Mouse (Mus musculus) liver, embryonic 11.5 days (tissue): ENCODE measurements around the gene Naa80. TPM values are rescaled to one million over a fixed set of nuclear protein-coding genes. Genes with fewer than 3 reads are reported as not detected.
A peak's percentile ranks its signal among the peaks of the same experiment; 100 is the strongest.

ENCODE experiments used
- ATAC-seq: fragments of 200-750 bp; cut with Nextera tagmentation; replicated peaks from 2 replicates; pipeline ENCODE4 v1.8.0; 2017; ENCODE audit warnings: moderate number of reproducible peaks, mild to moderate bottlenecking, moderate TSS enrichment, moderate library complexity; ENCODE audit not compliant: low FRiP score
- DNase-seq: peaks from one replicate; pipeline ENCODE4 v3.0.0-alpha.2; 2017; ENCODE audit warnings: low spot score
- H3K27ac ChIP-seq: fragments of 300-500 bp; sonication (generic); 2 replicates; pipeline ENCODE4 v1.5.1; 2014; ENCODE audit warnings: mild to moderate bottlenecking, low read depth, low read length, control low read depth
- H3K27me3 ChIP-seq: fragments of 300-500 bp; sonication (generic); replicated peaks from 2 replicates; pipeline ENCODE4 v1.6.1; 2014; ENCODE audit warnings: low read length, mixed read lengths; ENCODE audit not compliant: control insufficient read depth, insufficient read depth
- H3K36me3 ChIP-seq: fragments of 300-500 bp; sonication (generic); 2 replicates; pipeline ENCODE4 v1.6.1; 2014; ENCODE audit warnings: mild to moderate bottlenecking, low read length, moderate library complexity, mixed read lengths; ENCODE audit not compliant: control insufficient read depth, insufficient read depth
- H3K4me1 ChIP-seq: fragments of 300-500 bp; sonication (generic); replicated peaks from 2 replicates; pipeline ENCODE4 v1.6.1; 2014; ENCODE audit warnings: low read length, mixed read lengths; ENCODE audit not compliant: control insufficient read depth, insufficient read depth
- H3K4me2 ChIP-seq: fragments of 300-500 bp; sonication (generic); 2 replicates; pipeline ENCODE4 v1.6.1; 2014; ENCODE audit warnings: mild to moderate bottlenecking, control low read depth, moderate library complexity
- H3K4me3 ChIP-seq: fragments of 300-500 bp; sonication (generic); 2 replicates; pipeline ENCODE4 v1.5.1; 2014; ENCODE audit warnings: low read depth, low read length, control low read depth
- H3K9ac ChIP-seq: fragments of 300-500 bp; sonication (generic); 2 replicates; pipeline ENCODE4 v1.6.1; 2014; ENCODE audit warnings: low read depth, low read length, control low read depth
- H3K9me3 ChIP-seq: fragments of 300-500 bp; sonication (generic); 2 replicates; pipeline ENCODE4 v1.6.1; 2016; ENCODE audit warnings: low read length, inconsistent platforms, mixed read lengths; ENCODE audit not compliant: control insufficient read depth
- WGBS: fragments of 180-500 bp; shearing (Covaris S2); extraction: QIAGEN DNeasy Blood & Tissue Kit; methylation state at CpG from one replicate; pipeline ENCODE4 v1.1.7; 2014; 5-methylcytosine and 5-hydroxymethylcytosine counted together
- polyA plus RNA-seq: library from polyadenylated mRNA; unstranded; fragments of >200 nt; fragmentation: Nextera tagmentation; extraction: Ambion mirVana; gene quantifications from 2 replicates; pipeline ENCODE4 v1.2.1, GENCODE M21; 2014

Naa80 gene
- polyA plus RNA-seq, 1 experiment from 2014 or later: 20.7 TPM

DNA sequence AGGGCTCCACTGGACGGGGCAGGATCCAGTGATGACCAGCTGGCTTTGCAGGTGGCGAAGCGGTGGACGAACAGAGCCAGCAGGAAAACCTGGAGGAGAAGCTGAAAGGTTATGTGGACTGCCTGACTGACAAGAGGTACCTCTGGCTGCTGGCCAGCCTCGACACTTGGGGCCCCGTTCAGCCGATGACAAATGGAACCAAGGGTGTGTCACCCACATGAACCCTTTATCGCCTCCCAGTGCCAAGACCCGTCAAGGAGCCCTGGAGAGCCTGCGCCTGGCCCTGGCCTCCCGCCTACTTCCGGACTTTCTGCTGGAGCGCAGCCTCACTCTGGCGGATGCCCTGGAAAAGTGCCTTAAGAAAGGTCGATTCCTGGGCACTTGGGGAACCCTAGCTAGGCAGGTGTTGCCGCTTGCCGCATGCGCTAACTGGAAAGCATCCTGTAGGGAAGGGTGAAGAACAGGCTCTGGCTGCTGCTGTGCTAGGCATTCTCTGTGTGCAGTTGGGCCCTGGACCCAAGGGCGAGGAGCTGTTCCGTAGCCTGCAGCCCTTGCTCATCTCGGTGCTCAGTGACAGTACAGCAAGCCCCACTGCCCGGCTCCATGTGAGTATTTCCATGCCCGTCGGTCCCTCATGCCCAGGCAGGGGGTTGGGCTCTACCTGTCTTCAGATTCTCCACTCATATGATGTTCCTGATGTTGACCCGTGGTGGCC is 11.5 kb downstream of the Naa80 start:
- 82% methylated on average over 25 of the region's 25 CpGs for WGBS
- H3K27me3 ChIP-seq: no peaks in the 10 kb centered on the region
- peaks cover 31% of the 10 kb centered on the region for H3K4me1 ChIP-seq
- H3K36me3 ChIP-seq: peaks cover 50% of the 10 kb centered on the region
- H3K9ac ChIP-seq: peak overlapping the region; percentile 96
- ATAC-seq (no peak), DNase-seq (no peak)
- H3K4me3 ChIP-seq: peak overlapping the region; percentile 91
- no peaks in the 10 kb centered on the region for H3K9me3 ChIP-seq
- H3K4me2 ChIP-seq: peak overlapping the region; percentile 83
- H3K27ac ChIP-seq: peak overlapping the region; percentile 98

DNA sequence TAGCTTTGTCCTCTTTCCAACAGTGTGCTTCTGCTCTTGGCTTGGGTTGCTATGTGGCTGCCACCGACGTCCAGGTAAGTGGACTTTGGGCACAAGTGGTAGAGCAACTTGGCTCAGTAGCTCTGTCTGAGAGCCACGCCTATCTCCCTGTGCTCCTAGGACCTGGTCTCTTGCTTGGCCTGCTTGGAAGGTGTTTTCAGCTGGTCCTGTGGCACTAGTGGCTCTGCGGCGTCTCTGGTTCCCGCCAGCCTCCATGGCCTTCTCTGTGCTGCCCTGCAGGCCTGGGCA is 12.0 kb downstream of the Naa80 start:
- peak overlapping the region; percentile 26; the same call in 1 of the 2 replicates for H3K9ac ChIP-seq
- peaks cover 50% of the 10 kb centered on the region for H3K36me3 ChIP-seq
- 94% methylated on average over 6 of the region's 6 CpGs for WGBS
- peak overlapping the region; percentile 91 for H3K4me3 ChIP-seq
- no peak for DNase-seq
- peaks cover 31% of the 10 kb centered on the region for H3K4me1 ChIP-seq
- no peaks in the 10 kb centered on the region for H3K27me3 ChIP-seq
- no peaks in the 10 kb centered on the region for H3K9me3 ChIP-seq
- H3K4me2 ChIP-seq: peak overlapping the region; percentile 83
- H3K27ac ChIP-seq: no peak overlapping the region
- ATAC-seq: no peak

DNA sequence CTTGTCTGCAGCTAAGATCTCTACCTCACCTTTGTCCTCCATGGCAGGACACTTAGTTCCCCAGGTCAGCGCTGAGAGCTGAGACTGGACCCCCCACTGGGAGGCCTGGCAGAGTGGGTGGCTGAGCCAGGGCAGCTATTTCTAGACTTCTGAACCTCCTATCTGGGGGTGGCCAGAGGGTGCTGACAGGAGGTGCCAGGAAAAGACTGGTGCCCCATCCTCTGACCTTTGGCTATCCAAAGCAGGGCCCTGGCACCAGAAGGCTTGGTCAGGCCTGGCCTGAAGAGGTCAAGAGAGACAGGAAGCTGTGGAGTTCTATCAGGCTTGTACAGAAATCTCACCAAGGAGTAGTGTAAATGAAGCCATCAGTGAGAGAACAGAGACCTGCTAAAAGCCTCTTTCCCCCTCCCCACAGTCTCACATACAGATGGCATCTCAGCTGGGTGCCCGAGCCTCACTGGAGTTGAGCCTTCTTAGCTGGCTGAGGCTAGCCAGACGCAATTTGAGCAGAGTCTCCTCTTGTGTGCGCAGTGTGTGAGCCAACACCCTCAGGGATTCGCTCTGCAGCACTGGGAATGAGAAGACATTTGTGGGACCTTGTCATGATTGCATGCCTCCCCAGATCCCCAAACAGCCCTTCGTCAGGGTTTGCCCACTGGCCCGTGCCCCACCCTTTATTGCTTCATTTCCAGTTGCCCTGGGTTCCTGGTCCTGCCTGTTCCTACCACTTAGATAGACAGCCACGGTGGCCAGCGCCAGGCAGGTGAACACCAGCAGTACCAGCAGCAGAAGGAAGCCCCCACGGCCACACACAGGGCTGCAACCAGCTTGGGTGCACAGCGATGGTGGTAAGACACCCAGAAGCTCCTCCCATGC is 14.7 kb downstream of the Naa80 start:
- H3K4me1 ChIP-seq: peaks cover 24% of the 10 kb centered on the region
- no peak overlapping the region for H3K4me2 ChIP-seq
- ATAC-seq (no peak), DNase-seq (no peak)
- peaks cover 52% of the 10 kb centered on the region for H3K36me3 ChIP-seq
- WGBS: 85% methylated on average over 11 of the region's 11 CpGs
- peaks cover under 1% of the 10 kb centered on the region; the same call in 1 of the 2 replicates for H3K27me3 ChIP-seq
- H3K4me3 ChIP-seq: no peak overlapping the region
- H3K27ac ChIP-seq: no peak overlapping the region
- H3K9ac ChIP-seq: no peak overlapping the region
- no peaks in the 10 kb centered on the region for H3K9me3 ChIP-seq

DNA sequence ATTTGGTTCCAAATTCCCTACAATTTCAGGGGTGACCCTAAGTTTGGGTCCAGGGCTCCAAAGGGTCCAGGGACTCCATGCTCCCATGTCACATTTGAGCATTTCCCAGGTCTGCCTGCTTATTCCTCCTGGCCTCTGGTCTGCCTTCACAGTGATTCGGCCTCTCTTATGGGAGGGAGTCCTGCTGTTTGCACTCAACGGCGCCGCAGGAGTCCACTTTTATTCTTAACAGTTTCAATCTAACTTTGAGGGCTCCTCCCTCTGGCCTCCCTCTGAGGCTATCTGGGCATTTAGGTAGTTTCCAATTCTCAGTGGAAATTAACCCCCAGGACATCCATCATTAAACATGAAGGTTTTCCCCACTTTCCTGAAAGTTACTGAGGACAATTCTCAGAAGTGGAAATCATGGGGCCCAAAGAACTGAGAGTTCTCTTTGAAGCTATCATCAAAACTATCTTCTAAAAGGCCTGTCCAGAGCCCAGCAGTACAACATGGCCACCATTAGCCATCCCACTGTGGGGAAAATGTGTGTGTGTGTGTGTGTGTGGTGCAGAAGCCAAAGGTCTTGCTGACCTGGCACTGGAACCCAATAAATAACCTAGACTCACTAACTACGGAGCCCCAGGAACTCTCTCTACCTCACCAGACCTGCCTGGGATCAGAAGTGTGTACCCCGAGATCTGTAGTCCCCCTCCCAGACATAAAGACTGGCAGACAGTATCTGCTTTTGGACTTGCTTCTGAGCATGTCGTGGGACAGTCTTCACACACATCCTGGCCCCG is 15.8 kb downstream of the Naa80 start:
- DNase-seq: no peak
- Histone ChIP-seq H3K4me2 (no peak overlapping the region), H3K27me3 (peaks cover 12% of the 10 kb centered on the region), H3K27ac (no peak overlapping the region), H3K9me3 (no peaks in the 10 kb centered on the region), H3K4me3 (no peak overlapping the region), H3K36me3 (peaks cover 52% of the 10 kb centered on the region), H3K4me1 (peaks cover 13% of the 10 kb centered on the region), H3K9ac (no peak overlapping the region)
- WGBS: 81% methylated on average over 8 of the region's 8 CpGs
- ATAC-seq: no peak

DNA sequence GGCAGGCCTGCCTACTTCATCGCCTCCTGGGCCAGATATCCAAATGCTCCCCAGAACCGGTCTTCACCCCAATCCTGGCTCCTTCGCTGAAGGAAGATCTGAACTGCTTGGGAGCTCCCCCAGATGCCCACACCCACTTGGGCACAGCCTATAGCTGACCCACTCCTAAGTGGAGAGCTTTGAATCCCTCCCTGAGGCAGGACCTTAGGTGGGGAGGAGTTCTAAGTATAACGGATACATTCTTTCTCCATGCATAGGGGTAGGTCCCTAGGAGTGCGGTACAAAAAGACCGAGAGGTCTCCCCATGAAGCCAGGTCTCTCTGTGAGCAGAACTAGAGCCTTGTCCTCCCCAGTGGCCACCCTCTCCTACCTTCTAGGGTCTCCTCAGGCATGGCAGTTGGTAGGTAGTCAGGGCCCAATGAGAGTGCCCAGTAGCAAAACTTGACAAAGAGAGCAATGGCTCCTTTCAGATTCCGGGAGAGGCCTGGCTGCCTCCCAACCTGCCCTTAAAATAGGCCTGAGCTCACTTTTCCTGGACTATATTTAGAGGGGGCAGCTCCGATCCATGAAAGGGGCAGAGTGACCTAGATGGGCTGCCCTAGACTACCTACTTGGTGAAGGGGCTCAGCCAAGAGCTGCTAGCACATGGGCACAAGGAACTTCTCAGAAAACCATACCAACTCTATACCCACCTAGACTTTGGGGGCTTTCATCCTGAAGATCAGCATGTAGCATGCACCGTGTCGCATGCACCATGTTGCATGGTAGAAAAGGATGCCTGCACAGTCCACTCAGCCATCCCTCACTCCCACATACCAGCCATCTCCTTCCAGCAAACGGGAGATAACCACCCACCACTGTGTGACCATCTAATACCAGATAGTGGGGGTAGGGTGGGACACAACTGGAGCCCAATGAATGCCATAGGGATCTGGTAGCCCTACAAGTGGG is 18.2 kb downstream of the Naa80 start:
- H3K36me3 ChIP-seq: peaks cover 29% of the 10 kb centered on the region
- H3K27me3 ChIP-seq: peaks cover 24% of the 10 kb centered on the region
- H3K4me2 ChIP-seq: no peak overlapping the region
- H3K9ac ChIP-seq: no peak overlapping the region
- no peak overlapping the region for H3K4me3 ChIP-seq
- no peak for ATAC-seq
- H3K9me3 ChIP-seq: no peaks in the 10 kb centered on the region
- WGBS: 81% methylated on average over 11 of the region's 11 CpGs
- no peak overlapping the region for H3K27ac ChIP-seq
- DNase-seq: no peak
- no peaks in the 10 kb centered on the region; the same call in 1 of the 2 replicates for H3K4me1 ChIP-seq

DNA sequence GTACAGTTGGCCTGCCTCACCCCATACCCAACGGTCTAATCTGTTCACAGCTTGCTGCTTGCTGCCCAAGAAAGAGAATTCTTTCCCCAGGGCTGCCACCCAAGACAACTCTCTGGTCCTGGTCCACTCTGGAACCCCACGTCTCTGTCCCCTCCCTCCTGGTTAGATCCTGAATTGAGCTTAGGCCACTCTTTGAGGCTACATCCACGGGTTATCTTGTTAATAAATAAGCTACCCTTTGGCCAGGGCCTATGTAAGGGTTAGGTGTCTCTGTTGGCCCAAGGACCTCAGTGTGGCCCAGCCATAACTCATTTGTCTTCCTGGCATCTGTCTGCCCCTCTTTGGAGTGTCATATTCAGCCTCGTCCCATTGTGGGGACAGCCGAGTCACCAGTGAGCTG is 19.7 kb downstream of the Naa80 start:
- H3K36me3 ChIP-seq: peaks cover 16% of the 10 kb centered on the region
- 66% methylated on average over 5 of the region's 5 CpGs for WGBS
- H3K4me1 ChIP-seq: peaks cover 4% of the 10 kb centered on the region; the same call in 1 of the 2 replicates
- no peak for DNase-seq
- no peak for ATAC-seq
- no peak overlapping the region for H3K4me2 ChIP-seq
- no peak overlapping the region for H3K4me3 ChIP-seq
- H3K9me3 ChIP-seq: no peaks in the 10 kb centered on the region
- H3K9ac ChIP-seq: no peak overlapping the region
- peaks cover 24% of the 10 kb centered on the region for H3K27me3 ChIP-seq
- no peak overlapping the region for H3K27ac ChIP-seq

DNA sequence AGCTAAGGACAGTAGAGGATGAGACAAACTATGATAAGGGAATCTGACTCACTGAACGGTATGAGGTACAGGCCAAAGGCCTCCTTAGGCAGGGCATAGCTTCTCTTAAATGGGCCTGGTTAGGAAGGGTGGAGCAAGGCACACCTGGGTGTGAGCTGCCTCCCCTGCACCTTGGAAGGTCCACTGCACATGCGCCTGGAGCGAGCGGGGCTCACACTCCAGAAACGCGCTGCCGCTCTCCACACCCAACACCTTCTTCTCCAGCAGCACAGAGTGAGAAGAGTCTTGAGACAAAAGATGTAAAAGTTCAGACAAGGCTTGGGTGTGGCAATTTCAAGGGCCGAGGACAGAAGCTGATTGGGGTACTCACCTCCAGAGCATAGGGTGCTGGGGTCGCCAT is 20.7 kb downstream of the Naa80 start:
- no peak overlapping the region for H3K9ac ChIP-seq
- H3K4me1 ChIP-seq: peaks cover 4% of the 10 kb centered on the region; the same call in 1 of the 2 replicates
- H3K9me3 ChIP-seq: no peaks in the 10 kb centered on the region
- H3K4me3 ChIP-seq: no peak overlapping the region
- no peak overlapping the region for H3K4me2 ChIP-seq
- peaks cover 7% of the 10 kb centered on the region; the same call in 1 of the 2 replicates for H3K36me3 ChIP-seq
- ATAC-seq: no peak
- no peak overlapping the region for H3K27ac ChIP-seq
- DNase-seq: no peak
- H3K27me3 ChIP-seq: peaks cover 24% of the 10 kb centered on the region
- 81% methylated on average over 9 of the region's 9 CpGs for WGBS

DNA sequence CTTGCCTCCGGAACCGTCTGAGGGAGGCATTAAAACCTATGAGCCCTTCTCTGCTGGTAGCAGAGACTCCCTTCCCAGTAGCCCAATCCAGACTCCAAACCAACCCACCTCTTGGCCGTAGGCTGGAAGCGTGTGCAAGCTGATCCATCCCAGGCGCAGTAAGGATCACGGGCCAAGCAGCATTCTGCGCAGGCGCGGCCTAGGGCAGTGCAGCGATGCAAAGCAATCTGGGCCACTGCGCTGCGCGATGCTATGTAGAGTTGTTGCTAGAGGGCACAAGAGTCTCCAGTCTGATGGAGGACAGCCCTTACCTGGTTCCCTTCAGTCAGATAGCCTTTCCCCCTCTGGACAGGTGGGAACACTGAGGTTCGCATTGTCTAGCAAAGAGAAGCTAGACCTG is 21.2 kb downstream of the Naa80 start:
- DNase-seq (no peak), ATAC-seq (no peak)
- H3K4me2 ChIP-seq: no peak overlapping the region
- H3K9ac ChIP-seq: no peak overlapping the region
- H3K9me3 ChIP-seq: no peaks in the 10 kb centered on the region
- WGBS: 64% methylated on average over 14 of the region's 14 CpGs
- H3K4me3 ChIP-seq: no peak overlapping the region
- no peak overlapping the region for H3K27ac ChIP-seq
- H3K4me1 ChIP-seq: peaks cover 4% of the 10 kb centered on the region
- H3K36me3 ChIP-seq: peaks cover 3% of the 10 kb centered on the region; the same call in 1 of the 2 replicates
- H3K27me3 ChIP-seq: peaks cover 24% of the 10 kb centered on the region
